Mouse (Mus musculus): ENCODE data around the gene 1700088E04Rik.

The 1700088E04Rik gene

GRCm38 (mm10) chr15:79130782-79131181 lies 10.3 kb downstream of the 1700088E04Rik start:
- peak; percentile 61 for DNase-seq

- DNase-seq: no peak
Measured at GRCm38 (mm10) chr15:79129311-79129710, 11.7 kb downstream of the 1700088E04Rik start.

DNA sequence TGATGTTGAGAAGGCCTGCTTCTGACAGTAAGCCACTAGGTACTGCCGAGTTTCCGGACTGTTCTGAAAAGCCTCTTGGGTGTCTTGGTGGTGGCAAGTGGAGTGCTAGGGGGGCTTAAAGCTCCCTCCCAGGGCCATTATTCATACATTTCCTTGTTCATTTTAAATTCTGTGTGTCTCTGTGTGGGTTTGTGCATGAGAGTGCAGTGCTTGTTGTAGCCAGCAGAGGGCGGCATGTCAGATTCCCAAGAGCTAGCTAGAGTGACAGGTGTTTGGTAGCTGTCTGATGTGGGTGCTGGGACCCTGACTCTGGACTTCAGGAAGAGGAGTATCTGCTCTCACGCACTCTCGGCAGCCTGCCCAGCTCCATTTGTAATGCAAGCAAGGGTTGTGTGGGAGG lies 12.8 kb downstream of the 1700088E04Rik start:
- no peak for DNase-seq

DNA sequence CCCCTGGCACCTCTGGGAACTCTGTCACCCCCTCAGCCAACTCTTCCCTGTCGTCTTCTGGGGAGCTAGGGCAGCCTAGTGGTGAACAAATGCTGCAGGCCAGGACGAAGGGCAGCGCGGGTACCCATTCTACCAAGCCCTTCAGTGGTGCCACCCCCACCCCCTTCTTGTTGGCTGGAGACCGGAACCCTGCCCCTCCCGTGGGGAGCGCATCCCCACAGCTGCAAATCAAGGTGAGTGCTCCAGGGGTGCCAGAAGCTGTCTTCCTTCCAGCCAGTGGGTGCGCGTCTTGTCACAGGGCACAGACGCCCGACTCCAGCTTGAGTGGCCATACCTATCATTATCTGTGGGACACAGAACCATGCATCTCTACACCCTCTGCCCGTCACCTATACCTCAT lies 14.0 kb downstream of the 1700088E04Rik start:
- no peak for DNase-seq

DNA sequence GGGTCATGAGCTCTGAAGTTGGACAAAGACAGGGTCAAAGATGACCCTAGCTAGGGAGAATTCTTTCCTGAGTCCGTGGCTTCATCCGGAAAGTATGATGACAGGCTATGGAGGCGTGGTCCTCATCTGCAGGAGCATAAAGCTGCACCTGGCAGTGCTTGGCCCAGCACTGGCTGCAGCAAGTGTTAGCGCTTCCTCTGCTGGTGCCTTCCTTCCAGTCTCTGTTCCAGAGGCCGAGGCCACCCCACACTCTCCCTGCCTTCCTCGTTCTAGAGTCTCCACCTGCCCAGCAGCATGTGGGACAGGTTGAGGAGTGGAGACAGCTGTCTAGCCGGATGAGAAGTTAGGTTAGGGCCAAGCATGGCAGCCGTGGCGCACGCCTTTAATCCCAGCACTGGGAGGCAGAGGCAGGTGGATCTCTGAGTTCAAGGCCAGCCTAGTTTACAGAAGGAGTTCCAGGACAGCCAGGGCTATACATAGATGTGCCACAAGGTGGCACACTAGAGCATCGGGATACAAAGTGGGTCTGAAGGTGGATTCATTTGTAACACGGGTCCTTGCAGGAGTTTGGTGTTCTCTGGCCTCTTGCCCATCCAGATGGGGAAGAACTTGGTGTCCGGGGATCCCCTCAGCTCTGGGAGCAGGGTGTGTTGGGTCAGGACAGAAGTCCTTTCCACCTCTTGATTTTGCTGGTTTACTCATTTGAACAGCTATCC lies 14.7 kb downstream of the 1700088E04Rik start:
- peak; percentile 72 for DNase-seq

DNA sequence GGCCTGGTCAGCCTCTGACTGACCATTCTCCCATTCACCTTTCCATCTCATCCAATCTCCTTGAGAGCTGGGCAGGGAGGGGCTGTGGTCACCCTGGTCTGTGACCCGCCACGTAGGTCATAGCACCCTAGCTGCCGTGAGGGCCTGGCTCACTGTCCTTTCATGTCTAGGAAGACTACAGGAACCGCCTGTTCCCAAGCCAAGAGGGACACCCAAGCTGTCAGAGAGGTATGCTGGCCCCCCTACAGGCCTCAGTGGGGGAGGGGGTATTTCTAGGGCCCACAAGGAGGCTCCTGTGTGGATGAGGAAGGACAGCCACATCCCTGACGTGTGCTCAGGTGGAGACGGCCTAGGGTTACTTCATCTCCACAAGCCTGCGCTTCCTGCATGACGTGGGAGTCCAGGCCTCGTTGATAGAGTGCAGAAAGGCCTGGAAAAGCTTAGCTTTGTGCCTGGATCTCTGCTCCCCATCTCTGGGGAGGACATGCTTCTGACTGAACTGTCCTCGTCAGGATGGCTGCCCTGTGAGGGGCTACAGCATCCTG lies 16.6 kb downstream of the 1700088E04Rik start:
- no peak for DNase-seq

- DNase-seq: no peak
Measured at GRCm38 (mm10) chr15:79123751-79124150, 17.3 kb downstream of the 1700088E04Rik start.

- no peak for DNase-seq
Measured at GRCm38 (mm10) chr15:79122546-79122945, 18.5 kb downstream of the 1700088E04Rik start.

DNA sequence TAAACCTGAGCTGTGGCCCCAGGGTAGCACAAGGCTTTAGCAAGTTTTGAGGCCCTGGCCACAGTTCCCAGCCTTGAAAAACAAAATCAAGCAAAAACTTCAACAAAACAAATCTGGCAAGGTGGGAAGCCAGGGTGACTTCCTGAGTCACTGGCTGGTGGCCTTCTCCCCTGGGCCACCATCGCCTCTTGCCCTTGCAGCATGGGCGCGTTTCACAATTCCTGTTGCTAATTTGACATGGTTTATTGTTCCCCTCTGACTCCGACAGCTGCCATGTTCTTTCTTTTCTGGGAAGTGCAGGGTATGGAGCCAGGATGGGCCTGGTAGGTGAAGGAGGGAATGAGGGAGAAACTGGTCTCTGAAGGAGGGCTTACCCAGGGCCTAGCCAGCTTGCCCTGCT lies 18.9 kb downstream of the 1700088E04Rik start:
- no peak for DNase-seq

DNA sequence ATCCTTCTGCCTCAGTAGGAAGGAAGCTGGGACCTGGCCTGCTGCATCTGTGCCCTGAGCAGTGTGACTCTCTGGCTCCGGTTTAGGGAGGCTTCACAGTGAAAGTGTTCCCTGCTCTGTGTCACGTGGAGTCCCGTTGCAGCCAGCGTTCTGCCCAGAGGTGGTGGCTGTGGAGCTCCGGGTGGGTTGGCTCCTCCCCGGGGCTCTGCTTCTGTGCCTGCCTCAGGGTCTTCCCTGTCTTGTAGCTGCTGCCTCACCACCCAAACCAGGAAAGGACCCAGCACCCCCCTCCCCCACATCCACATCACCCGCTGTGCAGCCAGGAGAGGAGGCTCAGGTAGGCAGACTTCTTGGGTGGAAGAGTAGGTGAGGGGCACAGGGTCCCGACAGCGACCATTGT lies 21.6 kb downstream of the 1700088E04Rik start:
- DNase-seq: no peak

DNA sequence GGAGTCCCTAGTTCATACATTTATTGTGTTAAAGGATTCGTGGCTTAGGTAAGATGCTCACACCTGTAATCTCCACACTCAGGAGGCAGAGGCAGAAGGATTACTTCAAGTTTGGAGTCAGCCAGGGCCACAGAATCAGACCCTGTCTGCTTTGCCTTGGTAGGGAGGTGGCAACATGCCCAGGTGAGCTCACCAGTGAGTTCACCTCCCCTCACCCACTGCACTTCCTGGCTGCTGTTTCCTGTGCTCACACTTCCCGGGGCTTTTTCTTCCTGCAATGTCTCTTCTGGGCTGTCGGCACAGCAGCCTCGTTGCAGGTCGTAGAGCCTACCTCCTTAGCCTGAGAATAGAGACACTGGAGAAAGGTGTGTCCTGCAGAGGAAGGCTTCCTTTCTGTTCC lies 25.8 kb downstream of the 1700088E04Rik start:
- no peak for DNase-seq

- DNase-seq: peak; percentile 41
Measured at GRCm38 (mm10) chr15:79111774-79112173, 29.3 kb downstream of the 1700088E04Rik start.

GRCm38 (mm10) chr15:79110528-79110927 lies 30.5 kb downstream of the 1700088E04Rik start:
- DNase-seq: no peak

GRCm38 (mm10) chr15:79110031-79110430 lies 31.0 kb downstream of the 1700088E04Rik start:
- DNase-seq: no peak

DNA sequence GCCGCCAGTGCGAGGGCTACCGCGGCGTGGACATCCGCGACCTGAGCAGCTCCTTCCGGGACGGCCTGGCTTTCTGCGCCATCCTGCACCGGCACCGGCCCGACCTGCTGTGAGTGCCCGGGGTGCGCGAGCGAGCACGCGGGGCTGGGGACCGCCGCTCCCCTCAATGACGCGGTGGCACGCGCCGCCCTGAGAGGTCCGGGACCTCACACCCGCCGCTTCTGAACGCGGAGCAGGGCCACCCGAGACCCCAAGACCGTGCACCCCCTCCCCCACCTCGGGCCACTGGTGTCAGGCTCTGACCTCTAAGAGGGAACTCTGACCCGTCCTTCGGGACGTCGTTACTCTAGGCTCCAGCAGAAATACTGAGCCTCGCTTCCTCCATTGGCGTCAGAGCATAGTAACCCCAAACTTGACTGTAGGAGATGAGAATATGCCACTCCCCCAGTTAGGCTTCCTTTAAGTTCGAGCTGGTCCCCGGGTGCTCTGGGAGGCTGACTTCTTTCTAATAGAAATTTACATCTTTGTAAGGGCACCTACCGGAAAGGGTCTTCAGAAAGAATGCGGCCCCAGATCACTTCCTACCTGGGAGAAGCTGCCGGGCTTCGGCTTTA lies 31.6 kb downstream of the 1700088E04Rik start:
- peak; percentile 28 for DNase-seq

DNA sequence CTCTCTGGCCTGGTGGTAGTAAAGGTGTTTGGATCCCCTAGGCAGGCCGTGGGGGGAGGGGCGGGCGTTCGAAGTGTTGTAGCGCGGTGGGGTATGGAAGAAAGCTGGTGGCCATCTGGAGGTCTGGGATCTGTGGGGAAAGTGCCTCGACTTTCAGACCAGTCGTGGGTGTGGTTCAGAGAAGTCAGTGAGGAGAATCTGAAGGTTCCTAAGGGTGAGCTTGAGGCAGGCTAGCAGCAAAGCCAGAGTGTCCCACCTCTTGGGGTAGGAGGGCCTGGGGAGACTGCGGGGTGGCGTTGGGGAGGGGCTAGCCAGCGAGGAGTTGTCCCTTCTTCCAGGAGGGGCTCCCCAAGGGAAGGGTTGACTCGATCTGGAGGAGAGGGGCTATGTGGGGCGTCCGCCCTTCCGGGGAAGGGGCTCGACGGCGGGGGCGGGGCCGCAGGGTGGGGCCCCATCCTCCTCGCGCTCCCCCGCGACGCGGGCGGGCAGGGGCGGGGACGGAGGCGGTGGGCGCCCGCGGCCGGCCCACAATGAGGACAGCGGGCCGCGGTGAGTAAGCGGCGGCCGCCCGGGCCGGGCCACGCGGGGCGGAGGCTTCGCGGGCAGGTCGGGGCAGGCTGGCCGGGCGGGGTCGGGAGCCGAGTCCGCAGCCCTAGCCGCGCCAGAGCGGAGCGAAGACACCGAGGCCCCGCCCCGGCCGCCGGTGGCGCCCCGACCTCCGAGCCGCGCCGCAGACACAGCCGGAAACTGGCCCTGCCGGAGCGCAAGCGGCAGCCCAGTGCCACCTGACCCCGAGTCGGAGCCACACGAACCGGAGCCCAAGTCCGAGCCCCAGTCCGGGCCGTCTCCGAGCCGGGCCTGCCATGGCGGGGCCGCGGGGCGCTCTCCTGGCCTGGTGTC lies 32.4 kb downstream of the 1700088E04Rik start, which contains the start of gene Micall1:
Gene Micall1 (plus strand): TSS at position 478 of the 900 bp plus-strand sequence.
- DNase-seq: peak; percentile 77

- DNase-seq: no peak
Measured at GRCm38 (mm10) chr15:79107966-79108365, 33.1 kb downstream of the 1700088E04Rik start.

DNA sequence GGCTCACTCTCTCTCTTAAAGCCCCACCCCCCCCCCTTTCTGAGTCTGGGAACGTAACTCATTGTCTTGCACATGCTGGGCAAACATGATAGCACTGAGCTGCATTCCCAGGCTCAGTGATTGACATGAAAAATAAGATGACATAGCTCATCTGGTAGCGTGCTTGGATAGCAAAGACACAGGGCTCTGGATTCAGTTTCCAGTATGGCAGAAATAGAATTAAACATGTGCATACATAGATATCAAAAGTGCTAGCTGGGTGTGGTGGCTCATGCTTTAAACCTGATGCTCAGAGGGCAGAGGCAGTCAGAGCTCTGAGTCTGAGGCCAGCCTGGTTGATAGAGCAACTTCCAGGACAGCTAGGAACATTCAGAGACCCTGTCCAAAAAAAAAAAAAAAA lies 35.2 kb downstream of the 1700088E04Rik start:
- no peak for DNase-seq

GRCm38 (mm10) chr15:79103264-79103663 lies 37.8 kb downstream of the 1700088E04Rik start:
- no peak for DNase-seq

DNA sequence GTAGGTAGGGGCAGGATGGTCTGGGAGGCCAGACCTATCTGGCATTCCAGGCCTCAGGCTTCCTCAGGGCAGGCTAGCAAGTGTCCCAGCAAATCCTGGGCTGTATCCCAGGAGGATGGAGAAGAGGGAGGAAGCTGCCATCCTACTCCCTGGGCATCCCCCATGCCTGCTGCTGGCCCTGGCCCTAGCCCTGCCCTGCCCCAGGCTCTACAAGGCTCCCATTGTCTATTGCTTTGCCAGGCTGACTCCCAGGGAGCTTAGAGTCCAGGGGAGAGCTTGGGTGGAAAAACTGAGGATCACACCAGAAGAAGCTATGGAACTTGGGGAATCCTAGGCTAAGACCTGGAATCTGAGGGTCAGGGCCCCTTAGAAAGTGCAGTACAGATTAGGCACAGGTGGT lies 39.5 kb downstream of the 1700088E04Rik start:
- DNase-seq: no peak

GRCm38 (mm10) chr15:79100391-79100790 lies 40.7 kb downstream of the 1700088E04Rik start:
- no peak for DNase-seq

- DNase-seq: peak; percentile 62
Measured at GRCm38 (mm10) chr15:79099456-79099855, 41.6 kb downstream of the 1700088E04Rik start.

DNA sequence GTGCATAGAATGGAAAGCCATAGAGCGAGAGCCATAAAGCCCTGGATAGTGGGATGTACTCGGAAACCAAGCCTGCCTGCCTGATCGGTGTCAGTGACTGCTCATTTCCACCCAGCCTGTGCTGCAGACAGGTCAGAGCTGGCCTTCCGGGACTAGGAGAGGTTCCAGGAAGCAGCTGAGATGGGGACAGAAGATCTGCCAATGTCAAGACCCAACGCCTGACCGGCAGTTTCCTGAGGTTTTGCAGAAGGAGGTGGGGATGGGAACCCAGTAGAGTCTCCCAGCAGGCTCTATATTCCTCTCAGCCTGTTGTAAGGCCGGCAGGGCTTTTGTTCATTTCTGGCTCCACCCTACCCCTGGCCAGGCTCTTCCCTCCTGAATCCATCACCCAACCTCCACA lies 42.2 kb downstream of the 1700088E04Rik start:
- DNase-seq: peak; percentile 75

Measured in kidney, adult 9 months (tissue).